Mouse (Mus musculus) Patski (cell line): Measurements from ENCODE around the gene Mvb12b. TPM values are rescaled to one million over a fixed set of nuclear protein-coding genes. Genes with fewer than 3 reads are reported as not detected.
A peak's percentile ranks its signal among the peaks of the same experiment; 100 is the strongest.

Source experiments
- ATAC-seq: fragments of 100-300 bp; one replicate; pipeline ENCODE4 v1.8.0; 2021
- CTCF ChIA-PET: fragments of 350-600 bp; sonication (Branson Sonifier 250); formaldehyde crosslinking; loops from one replicate; lab custom pipeline; 2022; ENCODE audit warnings: inconsistent platforms; lab: Charles Lee
- POLR2A ChIA-PET: fragments of 350-600 bp; sonication (Branson Sonifier 250); formaldehyde crosslinking; loops from one replicate; lab custom pipeline; 2022; ENCODE audit warnings: antibody characterized with exemption, inconsistent platforms; lab: Charles Lee
- DNase-seq: peaks from one replicate; pipeline ENCODE4 v3.0.0-alpha.2; 2011; ENCODE audit warnings: low read depth, low spot score
- H3K27me3 ChIP-seq: fragments of 371-371 bp; one replicate; pipeline ENCODE4 v1.5.1; 2021
- CTCF ChIP-seq: fragments of 100-300 bp; IDR thresholded peaks from one replicate; pipeline ENCODE4 v1.5.1; 2021
- in situ Hi-C: fragments of 300-500 bp; cut with MboI; formaldehyde crosslinking; loops from 3 replicates; pipeline ENCODE4 v1.11.1; 2018; ENCODE audit warnings: low pct_unique_long_range_greater_than_20kb, mixed read lengths
- polyA plus RNA-seq: library from polyadenylated mRNA; unstranded; gene quantifications from one replicate; pipeline ENCODE4 v1.2.3, GENCODE M21; 2021

The Mvb12b gene
- polyA plus RNA-seq, result 45.8 TPM

- in situ Hi-C loops, result loop anchor here (10.0 kb wide), 1 partner anchor 143 kb away; no protein-coding TSS in a partner anchor
- no peak for DNase-seq
- CTCF ChIA-PET, result no interaction called here
- no peaks in the 10 kb centered on the region for H3K27me3 ChIP-seq
- ATAC-seq, result peak; percentile 70
- POLR2A ChIA-PET, result no interaction called here
- TF ChIP-seq CTCF, result no peak
Observed at GRCm38 (mm10) chr2:33887328-33888099, at the start of gene Mvb12b. TSS of gene Mvb12b (minus strand) at chr2:33887946.

DNA sequence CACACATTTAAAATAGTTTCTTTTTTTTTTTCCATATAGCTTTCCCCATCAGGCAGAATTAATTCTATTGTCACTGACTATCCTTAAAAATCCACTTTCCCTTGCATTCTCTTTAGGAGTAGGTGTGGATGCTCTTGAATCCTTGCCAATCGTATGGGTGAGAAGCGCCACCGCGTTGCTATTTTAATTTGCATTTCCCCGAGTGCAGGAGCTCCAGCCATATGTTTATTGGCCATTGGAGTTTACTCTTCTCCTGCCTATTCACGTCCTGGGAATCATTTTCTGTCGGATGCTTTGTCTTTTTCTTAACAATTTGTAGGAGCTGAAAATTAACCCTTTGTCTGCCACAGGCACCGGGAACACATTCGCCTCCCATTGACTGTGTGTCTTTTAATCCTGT lies 48.0 kb upstream of the Mvb12b start:
- CTCF ChIA-PET, result interaction anchor here (1.0 kb wide), 1 partner anchor 13 kb away, joined by 3 read pairs; no protein-coding TSS in a partner anchor
- ATAC-seq, result no peak
- in situ Hi-C loops, result no loop called here

DNA sequence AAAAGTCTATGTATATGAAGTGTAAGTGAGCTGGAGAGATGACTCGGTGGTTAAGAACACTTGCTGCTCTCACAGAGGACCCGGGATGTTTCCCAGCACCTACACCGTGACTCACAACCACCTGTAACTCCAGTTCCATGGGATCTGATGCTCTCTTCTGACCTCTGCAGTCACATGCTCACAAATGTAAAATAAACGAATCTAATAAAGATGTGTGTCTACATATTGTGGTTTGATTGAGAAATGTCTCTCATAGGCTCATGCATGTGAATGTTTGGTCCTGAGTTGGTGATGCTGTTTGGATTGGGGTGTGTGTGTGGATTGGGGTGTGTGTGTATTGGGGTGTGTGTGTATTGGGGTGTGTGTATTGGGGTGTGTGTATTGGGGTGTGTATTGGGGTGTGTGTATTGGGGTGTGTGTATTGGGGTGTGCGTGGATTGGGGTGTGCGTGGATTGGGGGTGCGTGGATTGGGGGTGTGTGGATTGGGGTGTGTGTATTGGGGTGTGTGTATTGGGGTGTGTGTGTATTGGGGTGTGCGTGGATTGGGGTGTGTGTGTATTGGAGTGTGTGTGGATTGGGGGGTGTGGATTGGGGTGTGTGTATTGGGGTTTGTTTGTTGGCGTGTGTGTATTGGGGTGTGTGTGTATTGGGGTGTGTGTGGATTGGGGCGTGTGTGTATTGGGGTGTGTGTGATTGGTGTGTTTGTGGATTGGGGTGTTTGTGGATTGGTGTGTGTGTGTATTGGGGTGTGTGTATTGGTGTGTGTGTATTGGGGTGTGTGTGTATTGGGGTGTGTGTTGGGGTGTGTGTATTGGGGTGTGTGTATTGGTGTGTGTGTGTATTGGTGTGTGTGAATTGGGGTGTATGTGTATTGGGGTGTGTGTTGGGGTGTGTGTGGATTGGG lies 46.1 kb upstream of the Mvb12b start:
- no peak for DNase-seq
- ChIA-PET CTCF (no interaction called here), POLR2A (no interaction called here)
- ATAC-seq, result no peak
- H3K27me3 ChIP-seq, result peaks cover 8% of the 10 kb centered on the region
- TF ChIP-seq CTCF, result no peak
- in situ Hi-C loops, result no loop called here

More for the DNA sequence above, 48.0 kb upstream of the Mvb12b start:
- DNase-seq, result no peak
- POLR2A ChIA-PET, result no interaction called here
- peaks cover 12% of the 10 kb centered on the region for H3K27me3 ChIP-seq
- TF ChIP-seq CTCF, result no peak

- TF ChIP-seq CTCF, result no peak
- ATAC-seq (no peak), DNase-seq (no peak)
- ChIA-PET POLR2A (no interaction called here), CTCF (no interaction called here)
- H3K27me3 ChIP-seq, result peaks cover 4% of the 10 kb centered on the region
- in situ Hi-C loops, result no loop called here
Observed at GRCm38 (mm10) chr2:33931161-33931560, 43.4 kb upstream of the Mvb12b start.

DNA sequence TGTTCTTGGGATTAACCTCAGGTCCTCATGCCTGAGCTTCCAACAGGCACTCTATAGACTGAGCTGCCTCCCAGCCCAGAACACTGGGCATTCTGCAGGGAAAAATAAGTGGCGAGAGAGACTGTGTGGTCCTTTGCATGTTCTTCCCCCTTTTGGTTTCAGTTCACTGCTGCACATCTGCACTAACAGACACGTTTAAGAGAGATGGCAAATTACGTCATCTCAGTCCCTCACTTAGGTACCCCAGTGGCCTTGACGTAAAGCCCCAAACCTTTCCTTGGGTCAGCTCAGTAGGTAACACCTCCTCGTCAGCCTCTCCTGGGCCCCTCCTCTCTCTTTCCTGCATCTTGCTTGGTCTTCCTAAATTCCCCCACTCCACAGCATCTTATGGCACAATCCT lies 37.5 kb upstream of the Mvb12b start:
- peaks cover 18% of the 10 kb centered on the region for H3K27me3 ChIP-seq
- CTCF ChIA-PET, result no interaction called here
- ATAC-seq (no peak), DNase-seq (no peak)
- POLR2A ChIA-PET, result no interaction called here
- in situ Hi-C loops, result no loop called here
- no peak for TF ChIP-seq CTCF

- POLR2A ChIA-PET, result no interaction called here
- no peak for TF ChIP-seq CTCF
- H3K27me3 ChIP-seq, result peaks cover 18% of the 10 kb centered on the region
- in situ Hi-C loops, result no loop called here
- no peak for DNase-seq
- CTCF ChIA-PET, result no interaction called here
- no peak for ATAC-seq
Observed at GRCm38 (mm10) chr2:33923482-33923881, 35.7 kb upstream of the Mvb12b start.

- in situ Hi-C loops, result no loop called here
- ChIA-PET POLR2A (no interaction called here), CTCF (no interaction called here)
- no peak for TF ChIP-seq CTCF
- H3K27me3 ChIP-seq, result peaks cover 18% of the 10 kb centered on the region
- no peak for ATAC-seq
- DNase-seq, result no peak
Observed at GRCm38 (mm10) chr2:33922466-33922865, 34.7 kb upstream of the Mvb12b start.

GRCm38 (mm10) chr2:33919934-33920615 lies 32.3 kb upstream of the Mvb12b start:
- ATAC-seq (no peak), DNase-seq (no peak)
- no peak for TF ChIP-seq CTCF
- in situ Hi-C loops, result no loop called here
- H3K27me3 ChIP-seq, result peaks cover 14% of the 10 kb centered on the region
- ChIA-PET CTCF (no interaction called here), POLR2A (no interaction called here)

DNA sequence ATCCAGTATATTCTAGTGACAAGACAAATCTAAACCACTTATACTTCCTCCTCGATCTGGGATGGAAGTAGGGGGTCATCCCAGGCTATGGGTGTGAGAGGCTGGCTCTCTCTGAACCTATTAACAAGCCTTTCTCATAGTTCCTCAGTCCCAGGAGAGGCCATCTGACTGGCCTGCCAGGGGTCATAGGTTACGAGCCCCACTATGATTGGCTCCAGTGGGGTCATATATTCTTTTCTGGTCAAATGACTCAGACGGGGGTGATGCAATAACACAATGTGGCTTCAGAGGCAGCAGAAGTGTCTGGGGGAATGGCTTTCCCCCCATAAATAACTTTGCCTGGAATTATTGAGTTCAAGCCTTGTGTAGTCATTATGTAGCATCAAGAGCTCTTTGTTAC lies 31.1 kb upstream of the Mvb12b start:
- H3K27me3 ChIP-seq, result peaks cover 5% of the 10 kb centered on the region
- POLR2A ChIA-PET, result no interaction called here
- DNase-seq (no peak), ATAC-seq (no peak)
- in situ Hi-C loops, result no loop called here
- CTCF ChIA-PET, result interaction anchor here (1.0 kb wide), 1 partner anchor 11 kb away, joined by 4 read pairs; no protein-coding TSS in a partner anchor
- TF ChIP-seq CTCF, result no peak

DNA sequence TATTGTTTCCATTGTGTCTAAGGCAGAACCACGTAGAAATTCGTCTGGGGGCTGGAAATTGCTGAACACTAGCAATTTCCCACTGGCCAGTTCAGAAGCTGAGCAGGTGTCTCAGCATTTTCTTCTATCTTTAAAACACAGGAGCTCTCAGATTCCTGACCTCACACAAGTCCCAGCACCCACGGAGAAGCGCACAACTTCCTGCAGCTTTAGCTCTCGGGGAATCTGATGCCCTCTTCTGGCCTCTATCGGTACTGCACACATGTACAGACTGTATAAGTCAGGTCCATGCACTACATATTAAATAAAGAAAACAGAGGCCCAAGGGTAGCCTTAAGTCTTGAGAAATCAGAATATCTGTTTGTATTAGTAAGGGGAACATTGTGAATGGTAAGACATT lies 30.6 kb upstream of the Mvb12b start:
- no peak for DNase-seq
- in situ Hi-C loops, result no loop called here
- ChIA-PET POLR2A (no interaction called here), CTCF (interaction anchor here (1.0 kb wide), 1 partner anchor 10 kb away, joined by 4 read pairs; no protein-coding TSS in a partner anchor)
- no peaks in the 10 kb centered on the region for H3K27me3 ChIP-seq
- no peak for TF ChIP-seq CTCF
- ATAC-seq, result no peak
